Mouse (Mus musculus) ES-E14 (cell line): ENCODE measurements around the gene Oas1c. TPM values are rescaled to one million over a fixed set of nuclear protein-coding genes. Genes with fewer than 3 reads are reported as not detected.

Source experiments
- DNase-seq: peaks from one replicate; pipeline ENCODE4 v3.0.0-alpha.2; 2013; ENCODE audit warnings: low read depth, low spot score
- H3K27ac ChIP-seq: 2 replicates; pipeline ENCODE4 v1.5.1; 2012; ENCODE audit warnings: low read depth, mild to moderate bottlenecking, low read length, moderate library complexity, mixed read lengths; ENCODE audit not compliant: poor library complexity, insufficient read depth, severe bottlenecking
- H3K36me3 ChIP-seq: 2 replicates; pipeline ENCODE4 v1.6.1; 2012; ENCODE audit warnings: mild to moderate bottlenecking, low read length, moderate library complexity, mixed read lengths; ENCODE audit not compliant: control insufficient read depth, poor library complexity, insufficient read depth, severe bottlenecking
- H3K4me1 ChIP-seq, 2 experiments: fragments of 150-350 bp in 1 of 2; sonication (generic) in 1 of 2; 2 replicates each; pipeline ENCODE4 v1.6.1; 2012; ENCODE audit warnings: low read length in 2 of 2, mild to moderate bottlenecking in 1 of 2, mixed read lengths in 1 of 2; ENCODE audit not compliant: control insufficient read depth in 2 of 2, insufficient read depth in 2 of 2, poor library complexity in 1 of 2
- H3K4me3 ChIP-seq, 2 experiments: fragments of 150-350 bp in 1 of 2; sonication (generic) in 1 of 2; 2 replicates each; pipeline ENCODE4 v1.5.1; 2012; ENCODE audit warnings: low read length in 2 of 2, low read depth in 1 of 2, mild to moderate bottlenecking in 1 of 2, mixed read lengths in 1 of 2; ENCODE audit not compliant: insufficient read depth in 1 of 2, poor library complexity in 1 of 2, severe bottlenecking in 1 of 2
- H3K9ac ChIP-seq: 2 replicates; pipeline ENCODE4 v1.6.1; 2012; ENCODE audit warnings: low read depth, mild to moderate bottlenecking, low read length, mixed read lengths; ENCODE audit not compliant: poor library complexity, insufficient read depth, severe bottlenecking
- H3K9me3 ChIP-seq: fragments of 150-350 bp; sonication (generic); 2 replicates; pipeline ENCODE4 v1.6.1; 2012; ENCODE audit warnings: low read depth, mild to moderate bottlenecking, low read length; ENCODE audit not compliant: control insufficient read depth, insufficient read depth
- CHD2 ChIP-seq: IDR thresholded peaks from 2 replicates; pipeline ENCODE4 v1.6.1; 2014; ENCODE audit warnings: mild to moderate bottlenecking, low read depth, low read length, inconsistent platforms
- HCFC1 ChIP-seq: IDR thresholded peaks from 2 replicates; pipeline ENCODE4 v1.6.1; 2012; ENCODE audit warnings: low read length, inconsistent platforms, borderline replicate concordance; ENCODE audit not compliant: insufficient read depth
- MAFK ChIP-seq: IDR thresholded peaks from 2 replicates; pipeline ENCODE4 v1.6.1; 2014; ENCODE audit warnings: mild to moderate bottlenecking, low read depth, low read length, inconsistent platforms; ENCODE audit not compliant: insufficient read depth
- ZC3H11A ChIP-seq: IDR thresholded peaks from 2 replicates; pipeline ENCODE4 v1.6.1; 2012; ENCODE audit warnings: low read depth, mild to moderate bottlenecking, inconsistent platforms, low read length, borderline replicate concordance
- ZNF384 ChIP-seq: IDR thresholded peaks from 2 replicates; pipeline ENCODE4 v1.6.1; 2012; ENCODE audit warnings: low read depth, low read length, inconsistent platforms
- in situ Hi-C, 2 experiments: fragments of 600-800 bp; cut with MboI; formaldehyde crosslinking; loops; one replicate each; pipeline ENCODE4 v1.15.1; 2025; ENCODE audit warnings: low sequenced_read_pairs in 2 of 2, inconsistent platforms in 1 of 2; ENCODE audit not compliant: unreplicated experiment in 2 of 2
- total RNA-seq: library from RNA; depleted of rRNA; stranded (reverse); fragments of 300-350 nt; gene quantifications from 2 replicates; pipeline ENCODE4 v1.2.3, GENCODE M21; 2012; rRNA removed

Gene Oas1c
- total RNA-seq, 1 experiment: 1.2 TPM

GRCm38 (mm10) chr5:120765010-120765409, 47.3 kb downstream of the Oas1c start:
- Histone ChIP-seq H3K27ac (no peak overlapping the region), H3K4me1 (peaks cover 3 to 7% of the 10 kb centered on the region in 2 experiments; a peak in 1 of 4 replicates), H3K36me3 (no peaks in the 10 kb centered on the region), H3K9me3 (no peaks in the 10 kb centered on the region), H3K9ac (no peak overlapping the region), H3K4me3 (no peak overlapping the region)
- TF ChIP-seq ZC3H11A (0 out of 2 replicates have a peak, but pooled peaks have one; percentile 26), MAFK (no peak), ZNF384 (no peak)
- in situ Hi-C loops: no loop called here
- no peak for DNase-seq

- H3K27ac ChIP-seq: no peak overlapping the region
- DNase-seq: peak; percentile 78
- no peaks in the 10 kb centered on the region for H3K9me3 ChIP-seq
- peaks cover 3 to 7% of the 10 kb centered on the region in 2 experiments; a peak in 1 of 4 replicates for H3K4me1 ChIP-seq
- peak overlapping the region; percentile 38; the same call in 1 of the 2 replicates for H3K9ac ChIP-seq
- peak overlapping the region; percentile 54 to 86; a peak in 3 of 4 replicates for H3K4me3 ChIP-seq
- H3K36me3 ChIP-seq: no peaks in the 10 kb centered on the region
- in situ Hi-C loops: no loop called here
- TF ChIP-seq CHD2: 0 out of 2 replicates have a peak, but pooled peaks have one; percentile 47
- TF ChIP-seq HCFC1: no peak
These were observed 50.4 kb downstream of the Oas1c start for GRCm38 (mm10) chr5:120761901-120762300.

- no peaks in the 10 kb centered on the region for H3K36me3 ChIP-seq
- in situ Hi-C loops: no loop called here
- TF ChIP-seq HCFC1 (no peak), MAFK (no peak), ZC3H11A (no peak), ZNF384 (no peak), CHD2 (no peak)
These were observed 58.1 kb downstream of the Oas1c start for GRCm38 (mm10) chr5:120754215-120754614.

GRCm38 (mm10) chr5:120752786-120753185, 59.5 kb downstream of the Oas1c start:
- in situ Hi-C loops: no loop called here
- Histone ChIP-seq H3K27ac (no peak overlapping the region), H3K4me1 (peaks cover 2 to 6% of the 10 kb centered on the region in 2 experiments; a peak in 3 of 4 replicates), H3K4me3 (no peak overlapping the region), H3K9ac (no peak overlapping the region), H3K9me3 (no peaks in the 10 kb centered on the region), H3K36me3 (no peaks in the 10 kb centered on the region)
- TF ChIP-seq ZC3H11A (no peak), MAFK (no peak), CHD2 (no peak)
- DNase-seq: no peak

More at GRCm38 (mm10) chr5:120754215-120754614, 58.1 kb downstream of the Oas1c start:
- Histone ChIP-seq H3K9me3 (no peaks in the 10 kb centered on the region), H3K4me3 (0 out of 4 replicates have a peak overlapping the region, but pooled peaks of 1 of the 2 experiments have one; percentile 16), H3K9ac (no peak overlapping the region), H3K4me1 (peaks cover 2 to 6% of the 10 kb centered on the region in 2 experiments; a peak in 3 of 4 replicates), H3K27ac (no peak overlapping the region)
- DNase-seq: no peak

GRCm38 (mm10) chr5:120751206-120751605, 61.1 kb downstream of the Oas1c start:
- in situ Hi-C loops: no loop called here
- TF ChIP-seq ZNF384 (no peak), CHD2 (no peak), HCFC1 (no peak), ZC3H11A (no peak)
- peaks cover 2 to 6% of the 10 kb centered on the region in 2 experiments; a peak in 3 of 4 replicates for H3K4me1 ChIP-seq

More at GRCm38 (mm10) chr5:120751206-120751605, 61.1 kb downstream of the Oas1c start:
- no peak for DNase-seq
- Histone ChIP-seq H3K27ac (no peak overlapping the region), H3K4me3 (no peak overlapping the region), H3K36me3 (no peaks in the 10 kb centered on the region), H3K9me3 (no peaks in the 10 kb centered on the region), H3K9ac (no peak overlapping the region)

Other genes with a start within 250 kb of the Oas1c start
- gene Tpcn1, start 223.8 kb downstream of the Oas1c start, total RNA-seq: 14.2 and 14.9 TPM in 2 replicates
- gene Iqcd, start 223.5 kb downstream of the Oas1c start, total RNA-seq: 0.16 TPM in 1 of 2 replicates, not detected in the other
- gene Rita1, start 199.9 kb downstream of the Oas1c start, total RNA-seq: 20.6 and 23.7 TPM in 2 replicates
- 90.7 and 108 TPM in 2 replicates for gene Ddx54, start 199.8 kb downstream of the Oas1c start, total RNA-seq
- gene Cfap73, start 178.3 kb downstream of the Oas1c start, total RNA-seq: not detected in 2 replicates
- gene Rasal1, start 163.7 kb downstream of the Oas1c start, total RNA-seq: 3.5 and 6.9 TPM in 2 replicates
- gene Dtx1, start 100.6 kb downstream of the Oas1c start, total RNA-seq: 13.6 and 29.4 TPM in 2 replicates
- 0.85 and 1.3 TPM in 2 replicates for gene Oas2, start 62.7 kb downstream of the Oas1c start, total RNA-seq
- 1.6 and 2.4 TPM in 2 replicates for gene Oas3, start 34.9 kb downstream of the Oas1c start, total RNA-seq
- 0.18 and 0.32 TPM in 2 replicates for gene Oas1e, start 17.0 kb downstream of the Oas1c start, total RNA-seq
- 0.45 and 1.1 TPM in 2 replicates for gene Oas1f, start 34.9 kb upstream of the Oas1c start, total RNA-seq
- not detected in 2 replicates for gene Oas1h, start 48.9 kb upstream of the Oas1c start, total RNA-seq
- 9.1 and 9.6 TPM in 2 replicates for gene Oas1g, start 75.1 kb upstream of the Oas1c start, total RNA-seq
- 7.8 and 10.7 TPM in 2 replicates for gene Oas1a, start 95.0 kb upstream of the Oas1c start, total RNA-seq
- gene Oas1d, start 102.0 kb upstream of the Oas1c start, total RNA-seq: 0.63 and 1.2 TPM in 2 replicates
- 0.09 TPM in 1 of 2 replicates, not detected in the other for gene Rph3a, start 197.6 kb upstream of the Oas1c start, total RNA-seq